Mouse (Mus musculus): ENCODE data around the gene Tnfsf11.

DNA sequence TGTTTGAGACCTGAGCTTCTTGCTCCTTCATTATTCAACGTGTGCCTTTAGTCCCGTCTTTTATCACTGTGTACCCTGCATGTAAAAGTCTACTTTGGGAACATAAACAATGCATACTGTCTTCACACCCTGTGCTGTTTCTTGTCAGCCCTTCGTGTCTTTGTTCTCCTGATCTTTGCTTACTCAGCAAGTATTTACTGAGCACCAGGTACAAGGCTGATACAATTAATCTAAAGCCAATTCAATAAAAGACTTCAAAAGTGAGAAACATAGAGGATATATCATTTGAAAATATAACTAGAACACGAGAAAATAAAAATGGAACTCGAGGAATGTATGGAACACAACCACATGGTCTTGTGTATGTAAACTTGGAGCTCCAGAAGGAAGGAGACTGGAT lies 9.8 kb upstream of the Tnfsf11 start:
- TF ChIP-seq ZNF384 (IDR thresholded peaks at IDR 0.05; ENCODE audit: low read depth, low read length), result no peak
- no peak for TF ChIP-seq HCFC1 (IDR thresholded peaks at IDR 0.05; ENCODE audit: borderline replicate concordance, insufficient read depth, low read length)
- no peak for TF ChIP-seq ZC3H11A (IDR thresholded peaks at IDR 0.05; ENCODE audit: borderline replicate concordance, low read depth, low read length)
